Mouse (Mus musculus) forebrain, embryonic 15.5 days (tissue): ENCODE measurements at regions not wholly inside any gene's neighbourhood (a gene's known extent, or its start where the extent isn't known, plus 50 kb on each side); places are given as distances from the start of the nearest gene placed in this dataset.

Experiments used
- ATAC-seq: fragments of 200-750 bp; cut with Nextera tagmentation; replicated peaks from 2 replicates; pipeline ENCODE4 v1.8.0; 2017; ENCODE audit warnings: mild to moderate bottlenecking, moderate TSS enrichment, moderate library complexity
- H3K27ac ChIP-seq: fragments of 300-500 bp; sonication (generic); replicated peaks from 2 replicates; pipeline ENCODE4 v1.5.1; 2015; ENCODE audit warnings: mild to moderate bottlenecking, inconsistent platforms
- H3K27me3 ChIP-seq: fragments of 300-500 bp; sonication (generic); 2 replicates; pipeline ENCODE4 v1.6.1; 2015; ENCODE audit warnings: inconsistent platforms
- H3K36me3 ChIP-seq: fragments of 300-500 bp; sonication (generic); 2 replicates; pipeline ENCODE4 v1.6.1; 2015; ENCODE audit warnings: mild to moderate bottlenecking, inconsistent platforms
- H3K4me1 ChIP-seq: fragments of 300-500 bp; sonication (generic); 2 replicates; pipeline ENCODE4 v1.6.1; 2015; ENCODE audit warnings: inconsistent platforms
- H3K4me2 ChIP-seq: fragments of 300-500 bp; sonication (generic); replicated peaks from 2 replicates; pipeline ENCODE4 v1.6.1; 2015; ENCODE audit warnings: mild to moderate bottlenecking, inconsistent platforms
- H3K4me3 ChIP-seq: fragments of 300-500 bp; sonication (generic); 2 replicates; pipeline ENCODE4 v1.5.1; 2015; ENCODE audit warnings: mild to moderate bottlenecking, inconsistent platforms
- H3K9ac ChIP-seq: fragments of 300-500 bp; sonication (generic); replicated peaks from 2 replicates; pipeline ENCODE4 v1.6.1; 2015; ENCODE audit warnings: mild to moderate bottlenecking, inconsistent platforms
- H3K9me3 ChIP-seq: fragments of 300-500 bp; sonication (generic); 2 replicates; pipeline ENCODE4 v1.6.1; 2016; ENCODE audit warnings: inconsistent platforms
- WGBS: fragments of 180-500 bp; shearing (Covaris S2); methylation state at CpG from one replicate; pipeline ENCODE4 v1.1.7; 2015; ENCODE audit warnings: mixed read lengths; 5-methylcytosine and 5-hydroxymethylcytosine counted together

GRCm38 (mm10) chr8:49631286-49631685, 787.5 kb upstream of the Tenm3 start:
- Histone ChIP-seq H3K27ac (no peak overlapping the region), H3K9ac (no peak overlapping the region), H3K9me3 (no peaks in the 10 kb centered on the region), H3K4me2 (no peak overlapping the region), H3K36me3 (no peaks in the 10 kb centered on the region), H3K4me3 (no peak overlapping the region), H3K4me1 (peaks cover 7% of the 10 kb centered on the region; the same call in 1 of the 2 replicates), H3K27me3 (no peaks in the 10 kb centered on the region)
- 78% methylated on average over 6 of the region's 6 CpGs for WGBS
- no peak for ATAC-seq

DNA sequence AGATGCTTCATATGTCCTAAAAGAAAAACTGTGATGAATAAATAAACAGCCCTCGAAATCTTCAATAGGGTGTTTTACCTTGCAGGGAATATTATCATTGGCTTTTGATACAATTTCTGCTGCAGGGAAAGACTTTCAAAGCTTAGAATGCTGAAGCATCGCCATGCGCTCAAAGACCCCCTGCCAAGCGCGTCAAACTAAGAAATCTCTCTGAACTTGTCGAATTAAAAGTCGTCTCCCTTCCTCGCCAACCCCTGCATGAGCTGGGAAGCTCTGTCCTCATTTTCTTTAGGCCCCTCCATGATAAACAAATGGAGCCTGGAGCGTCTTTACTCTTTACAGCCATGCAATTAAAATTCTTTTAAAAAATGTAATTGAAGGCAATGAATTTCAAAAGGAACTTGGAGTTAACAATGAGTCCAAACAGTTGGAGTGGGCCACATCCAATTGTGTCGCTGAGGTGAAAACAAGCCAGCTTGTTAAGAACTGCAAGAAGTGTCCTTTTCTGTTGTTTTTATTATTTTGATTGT, 784.3 kb upstream of the Tenm3 start:
- Histone ChIP-seq H3K9ac (no peak overlapping the region), H3K36me3 (no peaks in the 10 kb centered on the region), H3K4me1 (peaks cover 7% of the 10 kb centered on the region; the same call in 1 of the 2 replicates), H3K4me3 (no peak overlapping the region), H3K9me3 (no peaks in the 10 kb centered on the region), H3K4me2 (no peak overlapping the region), H3K27me3 (no peaks in the 10 kb centered on the region), H3K27ac (no peak overlapping the region)
- no peak for ATAC-seq
- WGBS = 11% methylated on average over 10 of the region's 10 CpGs

DNA sequence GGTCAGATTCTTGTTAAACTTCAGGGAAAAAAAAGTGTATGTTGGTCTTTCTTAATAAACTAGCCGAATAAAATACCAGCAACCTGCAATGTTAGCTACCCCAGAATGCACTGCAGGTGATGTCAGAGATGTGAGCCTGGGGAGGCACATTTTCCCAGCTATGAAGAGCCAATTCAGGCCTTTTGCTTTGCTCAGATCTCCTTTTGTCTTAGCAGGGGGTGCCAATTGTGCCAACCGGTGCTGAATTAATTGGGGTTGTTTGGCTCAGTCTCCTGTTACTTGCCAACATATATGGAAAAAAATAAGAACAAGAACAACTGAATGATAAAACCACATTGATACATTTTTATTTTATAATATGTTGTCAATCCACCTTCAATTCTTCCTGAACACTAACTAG, 751.8 kb upstream of the Tenm3 start:
- Histone ChIP-seq H3K4me2 (no peak overlapping the region), H3K27ac (no peak overlapping the region), H3K27me3 (no peaks in the 10 kb centered on the region), H3K36me3 (no peaks in the 10 kb centered on the region), H3K4me3 (no peak overlapping the region), H3K9me3 (no peaks in the 10 kb centered on the region), H3K9ac (no peak overlapping the region), H3K4me1 (no peaks in the 10 kb centered on the region)
- WGBS = 24% methylated on average over 2 of the region's 2 CpGs
- ATAC-seq = no peak

DNA sequence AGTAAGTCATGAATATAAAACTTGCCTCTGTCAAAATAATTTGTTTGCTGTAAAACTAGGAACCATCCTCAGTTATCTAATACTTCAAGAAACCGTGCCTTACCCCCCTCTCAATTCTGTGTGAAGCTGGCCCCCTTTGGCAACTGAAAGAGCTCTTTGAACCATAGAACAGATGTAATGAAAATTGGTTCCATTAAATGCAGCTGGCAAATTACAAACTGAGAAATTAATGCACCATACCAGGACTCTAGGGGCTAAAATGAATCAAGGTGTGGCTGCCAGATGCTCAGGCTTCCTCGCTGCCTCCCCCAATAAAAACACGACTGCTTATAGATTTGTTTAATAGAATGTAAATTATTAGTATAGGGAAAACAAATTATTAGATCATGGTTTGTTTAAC, 723.7 kb upstream of the Tenm3 start:
- Histone ChIP-seq H3K4me2 (no peak overlapping the region), H3K36me3 (no peaks in the 10 kb centered on the region), H3K9me3 (no peaks in the 10 kb centered on the region), H3K4me3 (no peak overlapping the region), H3K4me1 (0 out of 2 replicates have a peak, but pooled peaks cover 4% of the 10 kb centered on the region), H3K27me3 (no peaks in the 10 kb centered on the region), H3K27ac (no peak overlapping the region), H3K9ac (no peak overlapping the region)
- 40% methylated on average over 3 of the region's 3 CpGs for WGBS
- ATAC-seq = no peak

GRCm38 (mm10) chr8:49563499-49564279, 719.9 kb upstream of the Tenm3 start:
- Histone ChIP-seq H3K4me2 (no peak overlapping the region), H3K9ac (no peak overlapping the region), H3K36me3 (no peaks in the 10 kb centered on the region), H3K27ac (no peak overlapping the region), H3K9me3 (no peaks in the 10 kb centered on the region), H3K4me3 (no peak overlapping the region), H3K27me3 (no peaks in the 10 kb centered on the region), H3K4me1 (0 out of 2 replicates have a peak, but pooled peaks cover 4% of the 10 kb centered on the region)
- peak; percentile 89 for ATAC-seq
- WGBS = 32% methylated on average over 5 of the region's 5 CpGs

DNA sequence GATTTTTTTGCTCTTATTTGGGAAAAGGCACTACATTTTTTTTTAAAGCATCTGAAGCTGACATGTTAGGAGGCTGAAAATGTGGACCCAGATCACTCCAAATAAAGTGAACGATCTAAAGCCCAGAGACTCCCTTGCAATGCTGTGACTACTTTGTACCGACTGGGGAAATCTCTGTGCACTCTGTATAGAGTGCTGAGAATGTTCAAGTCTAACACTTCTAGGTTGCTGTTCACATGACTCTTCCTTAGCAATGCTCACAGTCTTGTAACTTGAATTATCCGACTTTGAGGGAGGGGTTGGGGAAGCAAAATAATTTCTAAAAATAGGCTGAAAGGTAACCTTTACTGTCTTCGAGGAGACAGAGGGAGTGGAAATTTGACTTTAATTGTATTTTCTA, 719.2 kb upstream of the Tenm3 start:
- Histone ChIP-seq H3K4me1 (0 out of 2 replicates have a peak, but pooled peaks cover 4% of the 10 kb centered on the region), H3K36me3 (no peaks in the 10 kb centered on the region), H3K4me2 (no peak overlapping the region), H3K9me3 (no peaks in the 10 kb centered on the region), H3K27me3 (no peaks in the 10 kb centered on the region), H3K27ac (no peak overlapping the region), H3K4me3 (no peak overlapping the region), H3K9ac (no peak overlapping the region)
- peak; percentile 53; the same call in 1 of the 2 replicates for ATAC-seq
- 71% methylated on average over 4 of the region's 4 CpGs for WGBS

DNA sequence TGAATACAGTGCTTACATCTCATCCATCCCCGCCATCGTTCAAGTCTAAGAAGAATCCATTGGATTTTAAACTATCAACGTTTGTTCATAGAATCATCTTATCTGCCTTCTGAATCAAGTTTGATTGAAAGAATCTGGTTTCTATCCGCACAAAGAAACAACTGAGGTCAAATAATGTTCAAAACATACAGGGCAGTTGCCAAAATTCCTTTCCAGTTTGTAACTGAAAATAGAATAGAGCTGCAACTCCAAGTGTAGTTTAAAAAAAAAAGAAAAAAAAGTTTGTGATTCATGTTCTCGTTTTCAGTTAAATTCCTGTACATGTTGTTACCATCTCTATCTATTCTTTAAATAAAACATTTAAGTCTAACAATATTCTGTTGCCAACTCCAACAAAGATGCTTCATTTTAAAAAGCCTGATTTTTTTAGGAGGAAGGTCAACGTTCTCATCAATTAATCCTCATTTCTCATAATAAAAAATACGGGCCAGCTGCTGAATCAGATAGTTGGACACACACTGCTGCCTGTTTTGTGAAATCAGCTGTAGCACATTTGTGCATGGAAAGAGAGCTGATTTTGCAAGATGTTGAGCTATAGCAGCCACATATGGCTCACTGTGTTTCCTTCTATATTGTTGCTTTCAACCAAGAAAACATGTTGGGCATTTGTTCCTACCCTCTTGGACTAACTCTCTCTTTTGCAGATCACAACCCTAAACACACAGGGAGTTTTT, 712.1 kb upstream of the Tenm3 start:
- H3K36me3 ChIP-seq = no peaks in the 10 kb centered on the region
- H3K4me1 ChIP-seq = no peaks in the 10 kb centered on the region
- no peaks in the 10 kb centered on the region for H3K9me3 ChIP-seq
- H3K27ac ChIP-seq = no peak overlapping the region
- ATAC-seq = no peak
- H3K27me3 ChIP-seq = no peaks in the 10 kb centered on the region
- H3K4me2 ChIP-seq = no peak overlapping the region
- no peak overlapping the region for H3K4me3 ChIP-seq
- WGBS = 71% methylated on average over 7 of the region's 7 CpGs
- no peak overlapping the region for H3K9ac ChIP-seq

- 69% methylated on average over 3 of the region's 3 CpGs for WGBS
These were observed 709.4 kb upstream of the Tenm3 start for GRCm38 (mm10) chr8:49553175-49553574.

GRCm38 (mm10) chr8:49543321-49543720, 699.6 kb upstream of the Tenm3 start:
- Histone ChIP-seq H3K4me2 (no peak overlapping the region), H3K36me3 (no peaks in the 10 kb centered on the region), H3K9ac (no peak overlapping the region), H3K27me3 (no peaks in the 10 kb centered on the region), H3K27ac (no peak overlapping the region), H3K4me1 (no peaks in the 10 kb centered on the region), H3K4me3 (no peak overlapping the region), H3K9me3 (no peaks in the 10 kb centered on the region)
- no peak for ATAC-seq
- 79% methylated on average over 4 of the region's 4 CpGs for WGBS

More at GRCm38 (mm10) chr8:49553175-49553574, 709.4 kb upstream of the Tenm3 start:
- no peak for ATAC-seq
- H3K4me1 ChIP-seq = no peaks in the 10 kb centered on the region
- H3K36me3 ChIP-seq = no peaks in the 10 kb centered on the region
- no peaks in the 10 kb centered on the region for H3K9me3 ChIP-seq
- no peaks in the 10 kb centered on the region for H3K27me3 ChIP-seq
- no peak overlapping the region for H3K4me3 ChIP-seq
- no peak overlapping the region for H3K9ac ChIP-seq
- H3K4me2 ChIP-seq = no peak overlapping the region
- no peak overlapping the region for H3K27ac ChIP-seq

DNA sequence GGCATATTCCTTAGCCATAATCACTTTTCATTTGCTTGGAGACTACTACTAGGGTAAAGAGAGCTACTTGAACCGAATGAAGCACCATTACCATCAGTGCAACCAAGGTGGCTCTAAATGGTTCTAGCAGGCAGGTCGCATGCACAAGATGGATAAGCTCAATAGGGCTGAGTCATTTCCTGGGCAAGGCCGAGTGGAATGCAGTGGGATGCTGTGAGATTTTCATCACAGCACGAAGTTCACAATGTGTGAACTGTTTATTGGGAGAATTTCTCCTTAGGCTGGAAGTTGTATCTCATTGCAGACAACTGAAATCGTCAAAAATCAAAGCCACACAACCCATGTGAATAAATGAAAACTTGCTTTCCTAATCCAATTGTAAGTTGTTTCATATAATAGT, 697.6 kb upstream of the Tenm3 start:
- Histone ChIP-seq H3K27me3 (no peaks in the 10 kb centered on the region), H3K9ac (no peak overlapping the region), H3K4me2 (no peak overlapping the region), H3K4me1 (no peaks in the 10 kb centered on the region), H3K4me3 (no peak overlapping the region), H3K9me3 (no peaks in the 10 kb centered on the region), H3K36me3 (no peaks in the 10 kb centered on the region), H3K27ac (no peak overlapping the region)
- 79% methylated on average over 5 of the region's 5 CpGs for WGBS
- ATAC-seq = no peak

DNA sequence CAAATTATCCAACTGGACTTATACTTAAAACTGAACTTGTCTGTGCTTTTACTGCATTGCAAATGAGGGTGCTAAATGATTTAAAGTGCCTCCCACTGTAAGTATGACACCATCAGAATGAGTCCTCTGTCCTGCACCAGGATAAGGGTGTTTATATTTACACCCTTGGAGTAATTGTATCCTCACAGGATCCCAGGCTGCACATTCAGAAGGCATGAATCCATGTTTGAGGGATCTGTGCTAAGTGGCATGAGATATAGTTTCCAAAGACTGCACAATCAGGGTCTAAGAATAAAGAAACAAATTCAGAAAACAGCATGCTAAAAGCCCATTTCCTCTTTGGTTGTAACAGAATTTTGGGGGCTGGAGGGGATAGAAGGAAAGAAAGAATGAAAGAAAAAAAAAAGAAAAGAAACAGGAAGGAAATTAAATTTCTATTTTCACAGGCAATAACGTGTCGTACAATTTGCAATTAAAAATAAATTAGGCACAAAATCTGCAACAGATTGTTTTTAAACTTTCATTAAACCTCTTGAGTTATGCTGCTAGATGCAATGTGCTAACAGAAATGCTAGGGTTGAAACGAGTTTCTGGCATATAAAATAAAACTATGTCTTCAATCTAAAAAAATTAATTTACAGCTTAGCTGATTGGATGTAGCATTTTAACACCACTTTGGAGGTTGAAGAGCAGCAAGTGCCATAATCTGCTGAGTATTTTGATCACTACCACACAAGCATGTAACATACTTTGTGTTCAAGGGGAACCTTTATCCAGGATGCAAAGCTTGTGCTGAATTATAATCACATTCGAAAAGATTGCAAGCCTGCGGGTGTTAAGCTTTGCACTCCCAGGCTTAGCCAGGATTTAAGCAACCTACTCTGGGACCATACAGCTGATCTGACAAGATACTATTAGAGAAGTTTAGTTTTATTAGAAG, 689.9 kb upstream of the Tenm3 start:
- ATAC-seq = no peak; the same call in 1 of the 2 replicates
- H3K27ac ChIP-seq = peak overlapping the region; percentile 31; the same call in 1 of the 2 replicates

More for the DNA sequence above, 689.9 kb upstream of the Tenm3 start:
- Histone ChIP-seq H3K4me1 (peaks cover 9% of the 10 kb centered on the region; the same call in 1 of the 2 replicates), H3K4me3 (no peak overlapping the region), H3K9me3 (no peaks in the 10 kb centered on the region), H3K9ac (no peak overlapping the region), H3K36me3 (no peaks in the 10 kb centered on the region), H3K4me2 (no peak overlapping the region), H3K27me3 (no peaks in the 10 kb centered on the region)
- WGBS = 42% methylated on average over 5 of the region's 5 CpGs
